Mouse (Mus musculus) olfactory bulb, adult 2 months (tissue): ENCODE measurements around the gene Idh2.

Source experiments
- CTCF ChIP-seq: fragments of 200-500 bp; IDR thresholded peaks from 2 replicates; pipeline ENCODE4 v1.5.1; 2012; ENCODE audit warnings: low read depth, mild to moderate bottlenecking, low read length, moderate library complexity; ENCODE audit not compliant: insufficient read depth
- POLR2A ChIP-seq: fragments of 200-500 bp; IDR thresholded peaks from 2 replicates; pipeline ENCODE4 v1.6.1; 2012; ENCODE audit warnings: mild to moderate bottlenecking, low read depth, low read length, moderate library complexity; ENCODE audit not compliant: insufficient read depth

GRCm38 (mm10) chr7:80092351-80093046, 22.7 kb downstream of the Idh2 start:
- TF ChIP-seq POLR2A = no peak
- TF ChIP-seq CTCF = no peak
